Mouse (Mus musculus) limb, embryonic 14.5 days (tissue): Measurements from ENCODE around the gene Fkbpl. TPM values are rescaled to one million over a fixed set of nuclear protein-coding genes. Genes with fewer than 3 reads are reported as not detected.

Source experiments
- ATAC-seq: fragments of 200-750 bp; cut with Nextera tagmentation; 2 replicates; pipeline ENCODE4 v1.8.0; 2017; ENCODE audit warnings: low read depth, moderate number of reproducible peaks, moderate TSS enrichment; ENCODE audit not compliant: low FRiP score
- DNase-seq: peaks from one replicate; pipeline ENCODE4 v3.0.0-alpha.2; 2015; ENCODE audit warnings: low spot score
- H3K27ac ChIP-seq: fragments of 300-500 bp; sonication (generic); replicated peaks from 2 replicates; pipeline ENCODE4 v1.5.1; 2014; ENCODE audit warnings: low read depth, mild to moderate bottlenecking, low read length, moderate library complexity, mixed read lengths
- H3K27me3 ChIP-seq: fragments of 300-500 bp; sonication (generic); 2 replicates; pipeline ENCODE4 v1.6.1; 2014; ENCODE audit warnings: low read length, mixed read lengths; ENCODE audit not compliant: control insufficient read depth, insufficient read depth
- H3K36me3 ChIP-seq: fragments of 300-500 bp; sonication (generic); 2 replicates; pipeline ENCODE4 v1.6.1; 2014; ENCODE audit warnings: mild to moderate bottlenecking, low read length, moderate library complexity, mixed read lengths; ENCODE audit not compliant: control insufficient read depth, insufficient read depth
- H3K4me1 ChIP-seq: fragments of 300-500 bp; sonication (generic); 2 replicates; pipeline ENCODE4 v1.6.1; 2014; ENCODE audit warnings: antibody characterized with exemption, low read length, mixed read lengths; ENCODE audit not compliant: control insufficient read depth, insufficient read depth
- H3K4me2 ChIP-seq: fragments of 300-500 bp; sonication (generic); replicated peaks from 2 replicates; pipeline ENCODE4 v1.6.1; 2014; ENCODE audit warnings: low read depth, mild to moderate bottlenecking, low read length, moderate library complexity; ENCODE audit not compliant: severe bottlenecking
- H3K4me3 ChIP-seq: fragments of 300-500 bp; sonication (generic); replicated peaks from 2 replicates; pipeline ENCODE4 v1.5.1; 2014; ENCODE audit warnings: low read length
- H3K9ac ChIP-seq: fragments of 300-500 bp; sonication (generic); 2 replicates; pipeline ENCODE4 v1.6.1; 2014; ENCODE audit warnings: mild to moderate bottlenecking, low read depth, low read length, moderate library complexity; ENCODE audit not compliant: severe bottlenecking
- H3K9me3 ChIP-seq: fragments of 300-500 bp; sonication (generic); 2 replicates; pipeline ENCODE4 v1.6.1; 2016; ENCODE audit warnings: low read length; ENCODE audit not compliant: control insufficient read depth
- POLR2A ChIP-seq: fragments of 200-500 bp; IDR thresholded peaks from 2 replicates; pipeline ENCODE4 v1.8.0; 2012; ENCODE audit warnings: inconsistent platforms, mild to moderate bottlenecking, moderate library complexity, borderline replicate concordance; ENCODE audit not compliant: insufficient read depth, insufficient read length; ENCODE audit errors: extremely low read depth
- WGBS: fragments of 180-500 bp; shearing (Covaris S2); extraction: QIAGEN DNeasy Blood & Tissue Kit; methylation state at CpG from one replicate; pipeline ENCODE4 v1.1.7; 2014; 5-methylcytosine and 5-hydroxymethylcytosine counted together
- polyA plus RNA-seq, 2 experiments: library from polyadenylated mRNA; depleted of rRNA in 1 of 2; stranded (reverse) in 1 of 2; unstranded in 1 of 2; fragments of >200 nt; fragmentation: Nextera tagmentation in 1 of 2; extraction: Ambion mirVana in 1 of 2; gene quantifications; 2 replicates each; pipeline versions ENCODE4 v1.2.1 to v1.2.3; 2012 to 2014

Gene Fkbpl
- polyA plus RNA-seq, 2 experiments: 5.1 to 11.9 TPM

DNA sequence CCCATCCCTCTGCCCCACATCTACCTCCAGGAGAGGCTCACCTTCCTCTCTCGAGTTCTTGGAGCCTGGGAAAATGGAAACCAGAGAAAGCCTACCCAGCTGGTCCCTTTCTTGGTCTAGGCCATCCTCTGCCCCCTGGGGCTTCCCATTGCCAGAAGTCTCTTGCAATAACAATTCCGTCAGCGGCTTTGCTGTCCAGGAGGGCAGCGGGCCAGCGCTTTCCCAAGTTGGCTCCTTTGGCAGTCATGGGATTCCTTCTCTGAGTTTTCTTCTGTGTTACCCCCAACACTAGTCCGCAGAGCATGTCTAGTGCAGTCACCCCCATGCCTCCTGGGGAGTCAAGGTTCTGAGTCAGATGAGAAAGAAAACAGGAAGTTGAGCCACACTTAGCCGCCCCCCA lies 48.3 kb downstream of the Fkbpl start:
- 78% methylated on average over 7 of the region's 7 CpGs for WGBS
- Histone ChIP-seq H3K27ac (no peak overlapping the region), H3K4me2 (no peak overlapping the region), H3K36me3 (no peaks in the 10 kb centered on the region), H3K9ac (no peak overlapping the region), H3K27me3 (no peaks in the 10 kb centered on the region), H3K9me3 (no peaks in the 10 kb centered on the region), H3K4me1 (no peaks in the 10 kb centered on the region), H3K4me3 (no peak overlapping the region)
- ATAC-seq: no peak
- no peak for TF ChIP-seq POLR2A
- DNase-seq: no peak

Other genes with a start within 250 kb of the Fkbpl start
- 1.4 and 1.5 TPM in 2 replicates for gene BC051142, start 245.9 kb upstream of the Fkbpl start, polyA plus RNA-seq (2012; rRNA removed)
- gene BC051142, start 245.9 kb upstream of the Fkbpl start, polyA plus RNA-seq (2014; fragmentation: Nextera tagmentation; extraction: Ambion mirVana): 0.19 and 0.85 TPM in 2 replicates
- 0.05 TPM in 1 of 2 replicates, not detected in the other for gene Btnl4, start 167.4 kb upstream of the Fkbpl start, polyA plus RNA-seq (2012; rRNA removed)
- gene Btnl4, start 167.4 kb upstream of the Fkbpl start, polyA plus RNA-seq (2014; fragmentation: Nextera tagmentation; extraction: Ambion mirVana): not detected in 2 replicates
- not detected in 2 replicates for gene Btnl6, start 127.4 kb upstream of the Fkbpl start, polyA plus RNA-seq (2012; rRNA removed)
- gene Btnl6, start 127.4 kb upstream of the Fkbpl start, polyA plus RNA-seq (2014; fragmentation: Nextera tagmentation; extraction: Ambion mirVana): not detected in 2 replicates
- 9.6 and 13.3 TPM in 2 replicates for gene Notch4, start 80.5 kb upstream of the Fkbpl start, polyA plus RNA-seq (2012; rRNA removed)
- 4.3 and 5.7 TPM in 2 replicates for gene Notch4, start 80.5 kb upstream of the Fkbpl start, polyA plus RNA-seq (2014; fragmentation: Nextera tagmentation; extraction: Ambion mirVana)
- 3.7 and 4.0 TPM in 2 replicates for gene Gpsm3, start 55.0 kb upstream of the Fkbpl start, polyA plus RNA-seq (2012; rRNA removed)
- 7.6 and 7.9 TPM in 2 replicates for gene Gpsm3, start 55.0 kb upstream of the Fkbpl start, polyA plus RNA-seq (2014; fragmentation: Nextera tagmentation; extraction: Ambion mirVana)
- gene Pbx2, start 53.5 kb upstream of the Fkbpl start, polyA plus RNA-seq (2012; rRNA removed): 141 and 149 TPM in 2 replicates
- gene Pbx2, start 53.5 kb upstream of the Fkbpl start, polyA plus RNA-seq (2014; fragmentation: Nextera tagmentation; extraction: Ambion mirVana): 13.5 and 17.0 TPM in 2 replicates
- gene Ager, start 46.9 kb upstream of the Fkbpl start, polyA plus RNA-seq (2012; rRNA removed): 12.2 and 13.2 TPM in 2 replicates
- 2.1 and 2.9 TPM in 2 replicates for gene Ager, start 46.9 kb upstream of the Fkbpl start, polyA plus RNA-seq (2014; fragmentation: Nextera tagmentation; extraction: Ambion mirVana)
- gene Rnf5, start 41.1 kb upstream of the Fkbpl start, polyA plus RNA-seq (2012; rRNA removed): 103 and 112 TPM in 2 replicates
- 79.5 and 83.6 TPM in 2 replicates for gene Rnf5, start 41.1 kb upstream of the Fkbpl start, polyA plus RNA-seq (2014; fragmentation: Nextera tagmentation; extraction: Ambion mirVana)
- 150 and 223 TPM in 2 replicates for gene Agpat1, start 40.5 kb upstream of the Fkbpl start, polyA plus RNA-seq (2012; rRNA removed)
- 53.3 and 55.4 TPM in 2 replicates for gene Agpat1, start 40.5 kb upstream of the Fkbpl start, polyA plus RNA-seq (2014; fragmentation: Nextera tagmentation; extraction: Ambion mirVana)
- 11.3 and 12.8 TPM in 2 replicates for gene Egfl8, start 28.8 kb upstream of the Fkbpl start, polyA plus RNA-seq (2012; rRNA removed)
- 8.1 and 8.7 TPM in 2 replicates for gene Egfl8, start 28.8 kb upstream of the Fkbpl start, polyA plus RNA-seq (2014; fragmentation: Nextera tagmentation; extraction: Ambion mirVana)
- 39.6 and 52.4 TPM in 2 replicates for gene Ppt2, start 16.3 kb upstream of the Fkbpl start, polyA plus RNA-seq (2012; rRNA removed)
- gene Ppt2, start 16.3 kb upstream of the Fkbpl start, polyA plus RNA-seq (2014; fragmentation: Nextera tagmentation; extraction: Ambion mirVana): 27.0 and 29.9 TPM in 2 replicates
- 5.5 and 5.7 TPM in 2 replicates for gene Prrt1, start 15.2 kb upstream of the Fkbpl start, polyA plus RNA-seq (2012; rRNA removed)
- 0.40 and 0.94 TPM in 2 replicates for gene Prrt1, start 15.2 kb upstream of the Fkbpl start, polyA plus RNA-seq (2014; fragmentation: Nextera tagmentation; extraction: Ambion mirVana)
- gene Atf6b, start 2.4 kb downstream of the Fkbpl start, polyA plus RNA-seq (2012; rRNA removed): 104 and 121 TPM in 2 replicates
- gene Atf6b, start 2.4 kb downstream of the Fkbpl start, polyA plus RNA-seq (2014; fragmentation: Nextera tagmentation; extraction: Ambion mirVana): 68.3 and 80.9 TPM in 2 replicates
- 4.5 and 5.4 TPM in 2 replicates for gene Tnxb, start 25.8 kb downstream of the Fkbpl start, polyA plus RNA-seq (2012; rRNA removed)
- gene Tnxb, start 25.8 kb downstream of the Fkbpl start, polyA plus RNA-seq (2014; fragmentation: Nextera tagmentation; extraction: Ambion mirVana): 1.5 and 2.0 TPM in 2 replicates
- gene C4b, start 99.1 kb downstream of the Fkbpl start, polyA plus RNA-seq (2012; rRNA removed): 3.2 and 4.3 TPM in 2 replicates
- gene C4b, start 99.1 kb downstream of the Fkbpl start, polyA plus RNA-seq (2014; fragmentation: Nextera tagmentation; extraction: Ambion mirVana): 0.53 and 1.3 TPM in 2 replicates
- gene Cyp21a1, start 159.8 kb downstream of the Fkbpl start, polyA plus RNA-seq (2012; rRNA removed): 0.25 and 0.68 TPM in 2 replicates
- 0.17 and 0.33 TPM in 2 replicates for gene Cyp21a1, start 159.8 kb downstream of the Fkbpl start, polyA plus RNA-seq (2014; fragmentation: Nextera tagmentation; extraction: Ambion mirVana)
- gene Stk19, start 192.2 kb downstream of the Fkbpl start, polyA plus RNA-seq (2012; rRNA removed): 46.4 and 46.5 TPM in 2 replicates
- 23.9 and 26.8 TPM in 2 replicates for gene Stk19, start 192.2 kb downstream of the Fkbpl start, polyA plus RNA-seq (2014; fragmentation: Nextera tagmentation; extraction: Ambion mirVana)
- gene Dxo, start 192.3 kb downstream of the Fkbpl start, polyA plus RNA-seq (2012; rRNA removed): 87.6 and 98.9 TPM in 2 replicates
- gene Dxo, start 192.3 kb downstream of the Fkbpl start, polyA plus RNA-seq (2014; fragmentation: Nextera tagmentation; extraction: Ambion mirVana): 52.6 and 59.9 TPM in 2 replicates
- 75.8 and 99.4 TPM in 2 replicates for gene Skiv2l, start 205.4 kb downstream of the Fkbpl start, polyA plus RNA-seq (2012; rRNA removed)
- 43.5 and 45.0 TPM in 2 replicates for gene Skiv2l, start 205.4 kb downstream of the Fkbpl start, polyA plus RNA-seq (2014; fragmentation: Nextera tagmentation; extraction: Ambion mirVana)
- 56.4 and 92.2 TPM in 2 replicates for gene Nelfe, start 205.6 kb downstream of the Fkbpl start, polyA plus RNA-seq (2012; rRNA removed)
- 101 and 111 TPM in 2 replicates for gene Nelfe, start 205.6 kb downstream of the Fkbpl start, polyA plus RNA-seq (2014; fragmentation: Nextera tagmentation; extraction: Ambion mirVana)
- 0.76 and 0.88 TPM in 2 replicates for gene Cfb, start 217.8 kb downstream of the Fkbpl start, polyA plus RNA-seq (2012; rRNA removed)
- 1.6 and 2.1 TPM in 2 replicates for gene Cfb, start 217.8 kb downstream of the Fkbpl start, polyA plus RNA-seq (2014; fragmentation: Nextera tagmentation; extraction: Ambion mirVana)
- 44.3 and 52.0 TPM in 2 replicates for gene Zbtb12, start 234.7 kb downstream of the Fkbpl start, polyA plus RNA-seq (2012; rRNA removed)
- 1.4 and 1.5 TPM in 2 replicates for gene Zbtb12, start 234.7 kb downstream of the Fkbpl start, polyA plus RNA-seq (2014; fragmentation: Nextera tagmentation; extraction: Ambion mirVana)
- gene Gm20547, start 237.3 kb downstream of the Fkbpl start, polyA plus RNA-seq (2012; rRNA removed): not detected in 2 replicates
- gene Gm20547, start 237.3 kb downstream of the Fkbpl start, polyA plus RNA-seq (2014; fragmentation: Nextera tagmentation; extraction: Ambion mirVana): not detected in 2 replicates